Mouse (Mus musculus): ENCODE data around the gene Gm21974. TPM values are rescaled to one million over a fixed set of nuclear protein-coding genes. Genes with fewer than 3 reads are reported as not detected.

The Gm21974 gene
- polyA plus RNA-seq, 1 experiment = not detected

DNA sequence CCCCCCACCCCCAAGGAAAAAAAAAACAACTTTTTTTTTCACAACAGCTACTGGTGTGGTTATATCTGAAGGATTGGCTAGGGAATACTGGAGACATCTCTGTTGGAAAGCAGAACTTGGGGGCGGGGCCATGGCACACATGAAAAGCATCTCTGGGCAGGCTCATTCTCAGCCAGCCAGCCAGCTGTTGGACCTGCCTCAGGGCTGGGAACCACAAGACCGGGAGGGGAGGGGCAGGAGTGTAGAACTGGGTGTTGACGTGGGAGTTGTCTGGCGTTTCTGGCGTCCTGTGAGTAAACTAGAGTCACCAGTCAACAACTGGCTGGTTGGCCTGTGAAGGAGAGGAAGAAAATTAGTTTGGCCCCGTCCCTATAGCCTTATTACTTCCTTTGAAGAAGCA is 9.3 kb downstream of the Gm21974 start:
- TF ChIP-seq MYOG (IDR thresholded peaks at IDR 0.05; ENCODE audit: control insufficient read depth in 1 of 3, insufficient read depth in 1 of 3, insufficient read length in 2 of 3, low read depth in 2 of 3) = peak; percentile 23 to 88 (median 41)
- peak in 2 of 3 experiments; percentile 42 to 72 for TF ChIP-seq MYOD1 (IDR thresholded peaks at IDR 0.05; ENCODE audit: control insufficient read depth in 1 of 3, insufficient read length in 2 of 3, low read depth in 2 of 3)
- no peak for TF ChIP-seq USF1 (IDR thresholded peaks at IDR 0.05; ENCODE audit: low read depth)
- peak; percentile 23 for TF ChIP-seq POLR2AphosphoS2 (IDR thresholded peaks at IDR 0.05; ENCODE audit: insufficient read length, low read depth)
- TF ChIP-seq CEBPB (IDR thresholded peaks at IDR 0.05; ENCODE audit: insufficient read depth, poor library complexity, severe bottlenecking) = no peak
- Histone ChIP-seq H3K79me2 (ENCODE audit: control insufficient read depth, insufficient read depth) (peaks cover 28% of the 10 kb centered on the region), H3K4me2 (ENCODE audit: low read depth) (peak overlapping the region; percentile 38), H3K4me3 (no peak overlapping the region), H3ac (ENCODE audit: control insufficient read depth, insufficient read length) (no peak overlapping the region), H3K36me3 (ENCODE audit: control insufficient read depth, insufficient read depth) (peaks cover 17% of the 10 kb centered on the region), H3K27me3 (ENCODE audit: control insufficient read depth, insufficient read depth, insufficient read length) (no peaks in the 10 kb centered on the region)

DNA sequence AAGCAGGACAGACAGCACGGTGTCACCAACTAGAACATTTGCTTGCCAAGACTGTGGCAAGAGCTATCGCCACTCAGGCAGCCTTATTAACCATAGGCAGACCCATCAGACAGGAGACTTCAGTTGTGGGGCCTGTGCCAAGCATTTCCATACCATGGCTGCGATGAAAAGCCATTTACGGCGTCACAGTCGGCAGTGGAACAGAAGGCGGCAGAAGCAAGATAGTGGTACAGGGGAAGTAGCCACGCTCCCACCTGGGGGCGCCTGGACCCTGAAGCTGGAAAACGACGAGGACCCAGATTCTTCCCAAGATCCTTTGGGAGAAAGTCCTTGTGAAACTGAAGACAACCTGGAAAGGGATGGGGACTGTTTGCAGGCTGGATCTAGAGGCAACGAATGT is 14.8 kb downstream of the Gm21974 start:
- Histone ChIP-seq H3ac (ENCODE audit: control insufficient read depth, insufficient read length) (no peak overlapping the region), H3K36me3 (ENCODE audit: control insufficient read depth, insufficient read depth) (peaks cover 16% of the 10 kb centered on the region)

DNA sequence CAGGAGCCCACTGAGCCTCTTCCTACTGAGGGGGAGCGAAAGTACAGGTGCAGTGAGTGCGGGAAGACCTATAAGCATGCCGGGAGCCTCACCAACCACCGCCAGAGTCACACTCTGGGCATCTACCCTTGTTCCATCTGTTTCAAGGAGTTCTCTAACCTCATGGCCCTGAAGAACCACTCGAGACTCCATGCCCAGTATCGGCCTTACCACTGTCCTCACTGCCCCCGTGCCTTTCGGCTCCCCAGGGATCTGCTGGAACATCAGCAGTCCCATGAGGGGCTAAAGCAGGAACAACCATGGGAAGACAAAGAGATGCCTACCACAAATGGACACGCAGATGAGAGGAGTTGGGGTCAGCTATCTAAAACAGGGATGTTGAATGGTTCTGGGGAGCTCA is 16.0 kb downstream of the Gm21974 start:
- no peak overlapping the region for H3K4me2 ChIP-seq (ENCODE audit: low read depth)
- no peak for TF ChIP-seq REST (IDR thresholded peaks at IDR 0.05; ENCODE audit: insufficient read depth, insufficient read length)
- TF ChIP-seq MYOG (IDR thresholded peaks at IDR 0.05; ENCODE audit: control insufficient read depth in 1 of 3, insufficient read depth in 1 of 3, insufficient read length in 2 of 3, low read depth in 2 of 3) = no peak
- TF ChIP-seq USF1 (IDR thresholded peaks at IDR 0.05; ENCODE audit: low read depth) = no peak
- no peak for TF ChIP-seq SRF (IDR thresholded peaks at IDR 0.05; ENCODE audit: control insufficient read depth, insufficient read length, low read depth)
- TF ChIP-seq CEBPB (IDR thresholded peaks at IDR 0.05; ENCODE audit: insufficient read depth, poor library complexity, severe bottlenecking) = no peak
- TF ChIP-seq MYOD1 (IDR thresholded peaks at IDR 0.05; ENCODE audit: control insufficient read depth in 1 of 3, insufficient read length in 2 of 3, low read depth in 2 of 3) = no peak
- no peak for TF ChIP-seq POLR2AphosphoS2 (IDR thresholded peaks at IDR 0.05; ENCODE audit: insufficient read length, low read depth)
- no peak for TF ChIP-seq MAX (IDR thresholded peaks at IDR 0.05; ENCODE audit: low read depth)
- TF ChIP-seq TCF3 (IDR thresholded peaks at IDR 0.05; ENCODE audit: insufficient read length, low read depth) = no peak
- no peak for TF ChIP-seq TCF12 (IDR thresholded peaks at IDR 0.05; ENCODE audit: insufficient read depth, poor library complexity, severe bottlenecking)
- no peaks in the 10 kb centered on the region for H3K27me3 ChIP-seq (ENCODE audit: control insufficient read depth, insufficient read depth, insufficient read length)
- peaks cover 10% of the 10 kb centered on the region for H3K36me3 ChIP-seq (ENCODE audit: control insufficient read depth, insufficient read depth)
- H3K4me3 ChIP-seq = no peak overlapping the region
- peaks cover 65% of the 10 kb centered on the region for H3K79me2 ChIP-seq (ENCODE audit: control insufficient read depth, insufficient read depth)
- H3ac ChIP-seq (ENCODE audit: control insufficient read depth, insufficient read length) = no peak overlapping the region

More for the DNA sequence above, 14.8 kb downstream of the Gm21974 start:
- Histone ChIP-seq H3K4me2 (ENCODE audit: low read depth) (no peak overlapping the region), H3K79me2 (ENCODE audit: control insufficient read depth, insufficient read depth) (peaks cover 53% of the 10 kb centered on the region), H3K27me3 (ENCODE audit: control insufficient read depth, insufficient read depth, insufficient read length) (no peaks in the 10 kb centered on the region), H3K4me3 (no peak overlapping the region)
- TF ChIP-seq CEBPB (IDR thresholded peaks at IDR 0.05; ENCODE audit: insufficient read depth, poor library complexity, severe bottlenecking) = no peak
- no peak for TF ChIP-seq TCF3 (IDR thresholded peaks at IDR 0.05; ENCODE audit: insufficient read length, low read depth)

DNA sequence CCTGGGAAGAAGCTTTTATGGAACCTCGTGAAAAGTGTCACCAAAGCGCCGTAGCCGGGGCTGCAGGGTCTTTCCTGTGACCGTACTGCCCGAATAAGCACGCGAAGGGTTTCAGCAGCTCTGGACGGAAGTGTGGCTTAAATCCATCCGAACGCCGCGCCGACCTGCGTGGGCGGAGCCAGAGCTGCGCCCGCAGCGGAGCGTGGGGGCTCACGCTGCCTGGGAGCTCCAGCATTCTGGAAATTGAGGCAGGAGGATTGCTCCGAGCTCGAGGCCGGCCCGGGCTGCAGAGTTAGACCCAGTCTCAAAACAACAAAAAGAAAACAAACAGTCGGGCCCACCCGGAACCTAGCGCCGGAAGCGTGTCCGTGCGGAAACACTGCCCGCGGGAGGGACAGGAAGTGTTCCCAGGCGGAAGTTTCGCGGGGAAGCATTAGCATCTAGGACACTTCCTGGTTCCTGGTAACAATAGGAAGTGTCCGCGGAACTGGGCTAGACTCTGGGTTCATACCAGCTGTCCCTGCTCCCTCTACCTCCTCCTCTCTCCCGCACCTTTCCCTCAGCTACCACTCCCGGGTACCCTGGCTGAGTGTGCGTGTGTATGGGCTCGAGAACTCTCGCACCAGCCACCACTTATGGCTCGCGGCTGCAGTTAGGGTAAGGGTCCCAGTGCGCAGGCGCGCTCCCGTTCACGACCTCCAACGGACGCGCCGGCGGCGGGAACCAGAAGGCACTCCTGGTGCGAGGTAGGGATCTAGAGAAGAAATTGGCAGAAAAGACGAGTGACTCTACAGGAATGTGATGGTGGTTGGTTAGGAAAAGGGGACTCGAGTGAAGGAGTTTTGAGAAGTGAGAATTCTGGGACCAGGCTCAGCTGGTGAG is 18.5 kb downstream of the Gm21974 start, which contains the start of gene Zfp668:
Zfp668 (minus strand) TSS at position 362 of the 882 bp plus-strand sequence.
- Histone ChIP-seq H3K79me2 (ENCODE audit: control insufficient read depth, insufficient read depth) (peaks cover 69% of the 10 kb centered on the region), H3K4me3 (peak within 1 kb of the TSS; percentile 98), H3ac (ENCODE audit: control insufficient read depth, insufficient read length) (peak within 1 kb of the TSS; percentile 83), H3K4me2 (ENCODE audit: low read depth) (peak within 1 kb of the TSS; percentile 81), H3K36me3 (ENCODE audit: control insufficient read depth, insufficient read depth) (peaks cover 10% of the 10 kb centered on the region), H3K27me3 (ENCODE audit: control insufficient read depth, insufficient read depth, insufficient read length) (no peaks in the 10 kb centered on the region)
- TF ChIP-seq TCF12 (IDR thresholded peaks at IDR 0.05; ENCODE audit: insufficient read depth, poor library complexity, severe bottlenecking) (no peak), USF1 (IDR thresholded peaks at IDR 0.05; ENCODE audit: low read depth) (no peak), E2F4 (IDR thresholded peaks at IDR 0.05; ENCODE audit: insufficient read depth) (peak; percentile 7), POLR2AphosphoS2 (IDR thresholded peaks at IDR 0.05; ENCODE audit: insufficient read length, low read depth) (peak; percentile 91), REST (IDR thresholded peaks at IDR 0.05; ENCODE audit: insufficient read depth, insufficient read length) (no peak), CEBPB (IDR thresholded peaks at IDR 0.05; ENCODE audit: insufficient read depth, poor library complexity, severe bottlenecking) (no peak), MYOG (IDR thresholded peaks at IDR 0.05; ENCODE audit: control insufficient read depth in 1 of 3, insufficient read depth in 1 of 3, insufficient read length in 2 of 3, low read depth in 2 of 3) (peak in 1 of 3 experiments; percentile 39), POLR2A (IDR thresholded peaks at IDR 0.05; ENCODE audit: insufficient read length, low read depth) (peak; percentile 67), MYOD1 (IDR thresholded peaks at IDR 0.05; ENCODE audit: control insufficient read depth in 1 of 3, insufficient read length in 2 of 3, low read depth in 2 of 3) (peak in 1 of 3 experiments; percentile 27), SRF (IDR thresholded peaks at IDR 0.05; ENCODE audit: control insufficient read depth, insufficient read length, low read depth) (no peak), MAX (IDR thresholded peaks at IDR 0.05; ENCODE audit: low read depth) (no peak), TCF3 (IDR thresholded peaks at IDR 0.05; ENCODE audit: insufficient read length, low read depth) (no peak)

DNA sequence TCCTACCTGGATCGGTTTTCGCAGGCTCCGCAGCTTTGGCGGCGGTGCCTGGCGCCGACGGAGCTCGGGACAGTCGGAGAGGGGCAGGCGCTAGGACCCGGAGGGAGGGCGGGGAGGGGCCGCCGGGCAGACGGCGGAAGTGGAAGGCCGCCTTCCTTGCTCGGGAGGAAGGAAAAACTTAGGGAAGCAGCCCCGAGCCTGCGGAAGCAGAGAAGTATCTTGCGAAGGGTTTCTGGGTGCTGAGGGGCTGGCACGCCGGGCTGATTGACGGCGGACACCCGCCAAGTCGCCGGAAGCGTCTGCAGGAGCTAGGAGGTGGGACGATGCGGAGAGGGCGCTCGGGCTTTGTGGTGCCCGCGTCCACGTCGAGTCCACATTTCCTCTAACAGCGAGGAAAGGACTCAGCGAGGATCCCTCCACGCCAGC is 19.2 kb downstream of the Gm21974 start, which contains the start of gene Zfp646:
Zfp646 (plus strand) TSS at position 181 of the 426 bp plus-strand sequence.
- peak within 1 kb of the TSS; percentile 83 for H3ac ChIP-seq (ENCODE audit: control insufficient read depth, insufficient read length)
- TF ChIP-seq E2F4 (IDR thresholded peaks at IDR 0.05; ENCODE audit: insufficient read depth) = no peak
- no peak for TF ChIP-seq TCF12 (IDR thresholded peaks at IDR 0.05; ENCODE audit: insufficient read depth, poor library complexity, severe bottlenecking)
- no peak for TF ChIP-seq USF1 (IDR thresholded peaks at IDR 0.05; ENCODE audit: low read depth)
- TF ChIP-seq POLR2AphosphoS2 (IDR thresholded peaks at IDR 0.05; ENCODE audit: insufficient read length, low read depth) = no peak
- no peak for TF ChIP-seq POLR2A (IDR thresholded peaks at IDR 0.05; ENCODE audit: insufficient read length, low read depth)
- no peak for TF ChIP-seq CEBPB (IDR thresholded peaks at IDR 0.05; ENCODE audit: insufficient read depth, poor library complexity, severe bottlenecking)
- TF ChIP-seq MAX (IDR thresholded peaks at IDR 0.05; ENCODE audit: low read depth) = no peak
- no peak for TF ChIP-seq REST (IDR thresholded peaks at IDR 0.05; ENCODE audit: insufficient read depth, insufficient read length)
- TF ChIP-seq TCF3 (IDR thresholded peaks at IDR 0.05; ENCODE audit: insufficient read length, low read depth) = no peak
- no peak for TF ChIP-seq MYOG (IDR thresholded peaks at IDR 0.05; ENCODE audit: control insufficient read depth in 1 of 3, insufficient read depth in 1 of 3, insufficient read length in 2 of 3, low read depth in 2 of 3)
- TF ChIP-seq MYOD1 (IDR thresholded peaks at IDR 0.05; ENCODE audit: control insufficient read depth in 1 of 3, insufficient read length in 2 of 3, low read depth in 2 of 3) = no peak
- TF ChIP-seq SRF (IDR thresholded peaks at IDR 0.05; ENCODE audit: control insufficient read depth, insufficient read length, low read depth) = no peak
- peak within 1 kb of the TSS; percentile 98 for H3K4me3 ChIP-seq
- peaks cover 75% of the 10 kb centered on the region for H3K79me2 ChIP-seq (ENCODE audit: control insufficient read depth, insufficient read depth)
- H3K36me3 ChIP-seq (ENCODE audit: control insufficient read depth, insufficient read depth) = peaks cover 10% of the 10 kb centered on the region
- H3K27me3 ChIP-seq (ENCODE audit: control insufficient read depth, insufficient read depth, insufficient read length) = no peaks in the 10 kb centered on the region
- peak within 1 kb of the TSS; percentile 84 for H3K4me2 ChIP-seq (ENCODE audit: low read depth)
